Mouse (Mus musculus) cerebral cortex, adult 2 months (tissue): ENCODE results near the gene Ucn.

Source experiments
- WGBS: fragments of 180-500 bp; shearing (Covaris S2); methylation state at CpG from one replicate; pipeline ENCODE4 v1.1.7; 2018; 5-methylcytosine and 5-hydroxymethylcytosine counted together

Gene Ucn

DNA sequence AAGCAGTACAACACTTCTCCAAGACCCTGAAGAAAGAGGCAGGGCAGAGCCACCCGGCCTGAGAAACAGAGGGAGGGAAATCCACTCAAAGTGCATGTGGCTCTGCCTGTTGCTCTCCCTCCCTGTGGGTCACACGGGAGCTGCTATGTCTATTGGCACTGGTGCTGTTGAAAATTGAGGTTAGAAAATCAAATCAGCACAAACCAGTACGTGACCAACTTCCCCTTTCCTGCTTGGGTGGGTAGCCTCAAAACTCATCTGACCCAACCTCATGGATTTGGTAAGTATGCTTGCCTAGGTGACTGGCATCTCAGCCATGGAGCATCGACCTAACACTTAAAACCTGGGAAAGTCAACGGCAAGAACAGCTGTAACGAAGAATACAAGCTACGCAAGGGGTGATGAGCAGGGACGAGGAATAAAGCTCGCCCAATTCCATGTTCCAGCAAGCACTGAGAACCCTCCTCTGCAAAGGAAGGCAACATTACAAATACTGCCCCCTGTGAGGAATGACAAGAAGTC lies 32.8 kb downstream of the Ucn start, which contains the start of gene Dnajc5g:
Gene Dnajc5g (plus strand): TSS at position 472 of the 522 bp plus-strand sequence.
- WGBS: 86% methylated on average over 9 of the region's 9 CpGs

DNA sequence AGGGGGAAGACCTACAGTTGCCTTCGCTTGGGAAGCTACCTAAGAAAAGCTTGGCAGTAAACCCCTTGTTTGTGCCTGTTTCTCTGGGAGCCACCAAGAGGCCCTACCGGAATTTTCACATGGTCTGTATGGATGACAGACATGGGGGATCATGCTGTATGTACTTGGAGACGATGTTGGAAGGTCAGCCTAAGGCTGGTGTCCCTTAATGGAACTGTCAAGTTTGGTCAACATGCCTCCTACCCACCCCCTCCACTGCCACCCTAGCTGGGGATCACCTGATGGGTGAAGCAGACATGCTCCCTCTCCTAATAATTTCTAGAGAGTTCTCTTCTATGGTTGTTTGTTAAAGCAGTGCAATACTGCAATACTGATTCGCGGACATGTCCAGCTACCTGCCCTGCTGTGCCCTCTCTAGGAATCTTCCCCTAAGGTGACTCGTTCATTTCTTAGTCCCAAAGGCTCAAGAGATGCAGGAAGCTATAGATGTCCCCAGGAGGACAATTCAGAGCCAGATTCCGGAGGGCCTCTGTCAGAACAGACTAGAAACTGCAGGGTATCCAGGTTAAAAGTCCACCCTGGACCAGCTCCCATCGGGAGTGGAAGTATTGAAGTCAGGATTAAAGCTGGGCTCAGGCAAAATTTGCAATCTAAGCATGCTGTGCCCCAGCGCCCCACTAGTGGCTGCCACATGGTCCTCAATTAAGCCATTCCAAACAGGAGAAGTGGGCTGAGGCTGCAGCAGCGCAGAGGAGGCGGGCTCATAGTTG lies 42.7 kb downstream of the Ucn start:
- 41% methylated on average over 11 of the region's 11 CpGs for WGBS

DNA sequence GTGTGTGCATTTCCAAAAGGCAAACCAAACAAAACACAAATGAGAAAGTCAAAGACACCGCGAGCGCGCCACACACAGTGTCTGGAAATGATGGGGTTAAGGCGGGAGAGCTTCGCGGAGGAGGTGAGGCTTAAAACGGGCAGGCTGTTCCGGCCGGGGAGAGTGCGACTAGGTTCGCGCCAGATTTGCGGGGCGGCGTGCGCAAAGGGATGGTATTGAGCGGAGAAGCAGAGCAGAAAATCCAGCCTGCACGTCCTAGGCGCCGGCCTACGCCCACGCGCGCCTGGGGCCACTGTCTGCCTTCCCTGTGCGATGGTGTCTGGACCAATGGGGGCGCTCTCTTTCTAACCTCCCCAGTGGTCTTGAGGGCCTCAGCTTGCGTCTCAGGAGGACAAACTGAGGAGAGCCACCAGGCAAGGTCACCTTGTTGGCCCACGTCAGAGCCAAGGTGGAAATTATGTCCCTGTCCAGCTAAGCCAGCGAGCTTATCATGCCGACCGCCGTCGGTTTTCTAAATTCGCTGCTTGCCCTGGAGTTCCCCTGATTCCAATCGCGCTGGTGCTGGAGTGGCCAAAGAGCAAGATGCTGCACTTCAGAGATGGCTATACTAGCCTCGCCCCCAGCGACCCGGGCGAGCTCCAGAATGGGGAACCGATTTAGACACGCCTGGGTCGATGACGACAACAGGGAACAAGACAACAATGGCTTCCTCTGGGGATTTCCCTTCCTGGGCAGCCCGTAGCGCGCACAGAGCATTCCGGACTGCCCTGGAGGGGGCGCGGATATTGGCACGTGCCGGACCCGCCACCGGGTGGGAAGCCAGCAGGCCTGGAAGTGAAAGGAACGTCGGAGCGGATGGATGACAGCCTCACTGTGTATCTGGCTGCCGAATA lies 43.6 kb downstream of the Ucn start:
- WGBS: 2% methylated on average over 59 of the region's 59 CpGs

DNA sequence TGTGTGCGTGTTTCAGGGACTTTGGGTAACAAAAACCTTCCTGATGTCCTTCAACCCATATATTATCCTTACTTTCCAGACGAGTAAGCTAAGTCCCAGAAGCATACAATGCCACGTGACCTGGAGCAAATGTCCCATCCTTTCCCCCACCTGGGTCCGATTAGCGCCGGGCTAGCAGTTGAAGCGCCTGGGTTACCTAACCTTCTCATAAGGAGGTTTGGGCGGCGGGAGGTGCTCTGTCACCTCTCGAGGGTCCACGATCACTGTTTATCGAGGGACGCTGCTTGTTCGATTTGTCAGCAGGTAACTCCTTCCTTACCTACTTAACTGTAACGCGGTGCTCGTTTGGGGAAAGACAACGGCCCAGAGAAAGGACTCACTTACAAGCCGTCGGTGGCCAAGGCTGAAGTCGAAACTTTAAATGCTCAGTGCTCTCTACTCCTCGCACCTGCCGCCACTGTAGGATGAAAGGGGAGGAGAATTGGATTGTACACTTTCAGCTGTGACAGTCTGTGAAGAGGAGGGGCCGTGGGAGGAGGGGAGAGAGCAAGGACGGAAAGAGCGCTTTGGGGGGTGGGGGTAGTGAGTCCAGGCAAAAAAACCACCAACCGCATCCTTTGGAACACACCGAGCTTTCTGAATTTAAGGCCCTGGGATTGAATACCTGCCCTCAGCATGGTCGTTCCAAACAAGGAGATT lies 44.4 kb downstream of the Ucn start:
- 2% methylated on average over 29 of the region's 29 CpGs for WGBS

DNA sequence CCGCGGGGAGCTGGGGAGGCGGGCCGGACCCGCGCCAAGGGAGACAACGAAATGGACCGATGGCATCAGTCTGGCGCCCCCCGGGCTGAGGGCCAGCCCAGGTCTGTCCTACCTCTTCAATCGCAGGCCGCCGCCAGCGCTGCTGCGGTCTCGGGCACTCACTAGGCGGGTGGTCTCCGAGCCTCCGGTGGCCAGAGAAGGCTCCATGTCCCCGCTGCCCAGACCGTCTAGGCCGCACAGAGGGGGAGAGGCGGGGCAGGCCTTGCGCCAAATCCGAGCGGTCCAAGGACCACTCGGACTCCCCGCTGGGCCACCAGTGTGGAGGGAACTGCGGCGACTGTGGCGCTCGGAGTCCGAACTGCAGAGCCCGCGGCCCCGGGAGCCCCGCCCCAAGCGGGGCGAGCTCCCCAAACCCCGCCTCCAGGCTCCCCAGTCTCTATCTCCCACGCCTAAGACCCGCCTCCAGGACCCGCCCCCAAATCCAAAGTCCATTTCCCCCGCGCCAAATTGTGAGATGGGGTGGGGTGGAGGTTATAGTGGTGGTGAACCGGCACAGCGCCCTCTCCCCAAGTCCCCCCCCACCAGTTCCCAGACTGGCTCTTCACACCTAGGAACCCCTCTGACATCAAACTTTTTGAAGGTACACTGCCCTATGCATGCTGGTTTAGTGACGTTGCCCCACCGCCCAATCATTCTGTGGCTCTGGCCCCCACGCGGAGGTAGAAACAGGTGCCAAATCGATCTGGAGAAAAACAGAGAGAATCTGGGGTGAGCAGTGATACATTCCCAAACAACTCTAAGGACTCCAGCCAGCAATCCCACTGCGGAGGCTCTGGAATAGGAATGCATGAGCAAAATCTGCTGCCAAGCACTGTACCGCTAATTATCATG lies 45.2 kb downstream of the Ucn start:
- WGBS: under 1% methylated on average over 54 of the region's 54 CpGs

DNA sequence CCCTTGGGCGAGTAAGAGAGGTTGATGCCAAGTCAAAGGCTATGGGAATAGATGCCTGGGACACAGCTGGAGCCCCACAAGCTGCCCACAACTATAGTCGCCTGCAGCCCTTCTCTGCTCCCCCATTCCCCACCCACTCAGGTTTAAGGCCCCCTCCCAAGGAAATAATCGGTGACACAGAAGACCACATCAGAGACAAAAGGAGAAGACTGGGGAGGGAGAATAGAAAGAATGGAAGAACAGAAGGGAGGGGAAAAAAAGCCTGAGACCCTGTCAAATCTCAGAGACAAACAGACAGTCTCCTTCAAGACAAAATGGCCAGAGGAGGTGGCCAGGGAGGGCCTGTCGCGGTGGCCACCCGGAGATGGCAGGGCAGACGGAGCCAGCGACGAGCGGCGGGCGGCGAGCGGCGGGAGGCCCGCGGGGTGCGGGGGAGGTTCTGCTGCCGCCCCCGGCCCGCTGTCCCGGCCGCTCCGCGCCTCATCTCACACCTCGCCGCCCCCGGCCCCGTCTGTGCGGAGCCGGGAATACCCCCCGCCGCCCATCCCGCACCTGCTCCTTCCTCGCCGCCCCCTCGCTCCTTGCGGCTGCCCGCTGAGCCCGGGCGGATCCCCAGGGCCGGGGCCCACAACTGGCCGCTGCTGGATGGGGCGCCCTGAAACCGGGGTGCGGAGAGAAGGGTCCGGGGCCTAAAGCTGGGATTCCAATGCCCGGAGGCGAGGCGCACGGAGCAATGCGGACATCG lies 46.2 kb downstream of the Ucn start:
- 7% methylated on average over 51 of the region's 53 CpGs for WGBS
